Mouse (Mus musculus) lung, adult 18-20 months (tissue): Measurements from ENCODE around the gene Slc25a35.
"Not testable (repeated sequence)": the region's sequence is repeated elsewhere in the genome, so short reads cannot be mapped to it uniquely, and the experiment has no call there.

Experiments used
- DNase-seq, 2 experiments: peaks; one replicate each; pipeline ENCODE4 v3.0.0; 2022; ENCODE audit warnings: mixed read lengths in 2 of 2

The Slc25a35 gene

DNA sequence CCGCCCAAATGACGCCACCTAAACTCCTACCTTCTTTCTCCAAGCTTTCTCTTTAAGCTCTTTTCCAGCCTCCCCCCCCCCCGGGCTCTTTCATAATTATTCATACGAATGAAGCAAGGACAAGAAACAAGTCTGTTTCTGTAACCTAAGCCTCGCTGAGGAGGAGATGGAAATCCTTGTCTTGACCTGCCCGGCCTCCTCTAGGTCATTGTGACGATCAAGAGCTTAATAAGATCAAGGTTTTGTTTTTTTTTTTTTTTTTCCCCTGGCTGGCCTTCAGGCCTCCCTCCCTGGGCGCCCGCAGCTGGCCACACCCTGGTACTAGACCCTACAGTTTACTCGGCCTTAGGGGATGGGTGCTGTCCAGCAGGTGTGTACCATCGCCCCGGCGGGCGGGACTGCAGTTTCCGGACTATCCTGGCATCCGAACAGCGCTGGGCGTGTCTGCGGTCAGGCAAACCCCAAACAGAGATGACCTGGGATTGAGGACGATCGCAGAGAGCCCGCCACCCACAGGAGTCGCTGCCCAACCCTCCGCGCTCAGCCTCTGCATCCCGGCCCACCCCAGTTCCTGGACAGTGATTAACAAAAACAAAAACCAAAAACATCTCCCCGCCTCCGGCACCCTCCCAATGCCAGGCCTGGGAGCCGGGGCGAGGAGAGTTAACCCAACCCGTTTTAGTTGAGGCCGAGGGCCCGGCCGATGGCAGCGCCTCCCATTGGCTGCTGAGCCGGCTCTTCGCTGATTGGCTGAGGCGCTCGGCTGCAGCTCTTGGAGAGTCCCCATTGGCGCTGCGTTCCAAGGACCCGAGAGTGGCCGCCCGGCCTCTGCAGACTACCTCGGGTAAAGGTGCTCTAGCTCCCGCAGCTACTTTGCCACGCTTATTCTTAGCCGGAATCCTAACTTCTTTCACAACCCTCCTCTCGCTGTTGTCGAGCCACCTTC, at the start of gene Slc25a35:
TSS of gene Slc25a35 (plus strand) at position 795 of the 946 bp plus-strand sequence.
- DNase-seq: peak; percentile 94 to 95

DNA sequence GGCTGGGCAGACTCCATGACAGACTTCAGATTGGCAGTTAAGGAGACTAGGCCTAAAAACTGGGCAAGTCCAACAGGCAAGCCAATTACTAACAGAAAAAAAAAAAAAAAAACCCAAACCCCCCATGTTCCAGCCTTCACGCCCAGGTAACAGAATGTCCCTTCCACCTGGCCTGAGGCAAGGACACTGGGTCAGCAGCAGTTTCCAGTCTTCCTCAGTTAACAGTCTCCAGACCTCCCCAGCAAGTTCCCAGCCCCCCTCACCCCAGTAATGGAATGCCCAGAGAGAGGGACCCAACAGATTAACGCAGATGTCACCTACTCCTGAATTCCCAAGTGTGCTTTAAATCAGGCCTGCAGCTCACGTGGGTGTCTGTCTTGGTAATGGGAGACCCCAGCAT, 44.7 kb upstream of the Slc25a35 start:
- DNase-seq: no peak

DNA sequence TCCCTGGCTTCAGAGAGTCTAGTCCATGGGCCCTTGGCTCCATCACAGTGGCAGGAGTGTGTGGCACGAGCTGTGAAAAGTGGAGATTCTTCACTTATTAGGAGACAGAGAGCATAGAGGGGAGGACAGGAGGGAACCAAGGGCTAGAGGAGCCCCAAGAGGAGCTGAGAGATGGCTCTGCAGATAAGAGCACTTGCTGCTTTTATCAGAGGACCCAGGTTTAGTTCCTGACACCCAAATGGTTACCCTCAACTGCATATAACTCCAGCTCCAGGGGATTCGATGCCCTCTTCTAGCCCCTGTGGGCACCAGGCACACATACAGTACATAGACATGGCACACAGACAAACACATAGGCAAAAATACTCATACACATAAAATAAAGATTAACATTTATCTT, 43.2 kb upstream of the Slc25a35 start:
- DNase-seq: no peak

DNA sequence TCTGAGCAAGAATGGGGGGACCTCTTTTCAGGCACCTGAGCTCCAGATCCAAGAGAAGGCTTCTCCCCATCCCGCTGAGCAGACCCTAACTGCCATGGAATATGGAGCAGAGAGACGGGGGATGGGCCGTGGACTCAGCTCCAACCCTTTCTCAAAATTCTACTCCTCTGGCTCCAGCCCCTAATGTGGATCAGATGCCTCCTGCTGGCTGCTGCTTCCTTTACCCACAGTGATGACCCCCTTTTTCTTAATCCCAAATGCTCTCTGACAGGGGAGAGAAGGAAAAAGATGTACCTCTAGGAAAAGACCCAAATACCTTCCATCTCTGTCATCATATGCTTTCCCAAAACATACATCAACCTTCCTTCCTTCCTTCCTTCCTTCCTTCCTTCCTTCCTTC, 41.0 kb upstream of the Slc25a35 start, which contains the start of gene Odf4:
TSS of gene Odf4 (minus strand) at position 101 of the 400 bp plus-strand sequence.
- DNase-seq: no peak

DNA sequence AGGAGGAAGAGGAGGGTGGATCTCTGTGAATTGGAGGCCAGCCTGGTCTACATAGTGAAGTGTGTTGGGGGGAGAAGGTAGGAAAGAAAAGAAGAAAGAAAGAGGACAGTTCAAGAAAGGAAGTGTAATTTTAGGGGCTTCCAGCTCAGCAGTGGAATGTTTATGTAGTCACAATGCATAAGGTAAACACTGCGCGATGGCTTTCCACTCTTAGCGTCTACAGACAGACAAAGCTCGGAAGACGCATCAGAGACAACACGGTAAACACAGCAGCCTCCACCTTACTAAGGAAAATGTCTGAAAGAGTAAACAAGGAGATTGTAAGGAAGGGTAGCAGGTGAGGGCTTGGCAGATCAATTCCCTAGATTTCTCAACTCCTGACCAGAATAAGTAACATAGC, 38.0 kb upstream of the Slc25a35 start:
- no peak for DNase-seq

DNA sequence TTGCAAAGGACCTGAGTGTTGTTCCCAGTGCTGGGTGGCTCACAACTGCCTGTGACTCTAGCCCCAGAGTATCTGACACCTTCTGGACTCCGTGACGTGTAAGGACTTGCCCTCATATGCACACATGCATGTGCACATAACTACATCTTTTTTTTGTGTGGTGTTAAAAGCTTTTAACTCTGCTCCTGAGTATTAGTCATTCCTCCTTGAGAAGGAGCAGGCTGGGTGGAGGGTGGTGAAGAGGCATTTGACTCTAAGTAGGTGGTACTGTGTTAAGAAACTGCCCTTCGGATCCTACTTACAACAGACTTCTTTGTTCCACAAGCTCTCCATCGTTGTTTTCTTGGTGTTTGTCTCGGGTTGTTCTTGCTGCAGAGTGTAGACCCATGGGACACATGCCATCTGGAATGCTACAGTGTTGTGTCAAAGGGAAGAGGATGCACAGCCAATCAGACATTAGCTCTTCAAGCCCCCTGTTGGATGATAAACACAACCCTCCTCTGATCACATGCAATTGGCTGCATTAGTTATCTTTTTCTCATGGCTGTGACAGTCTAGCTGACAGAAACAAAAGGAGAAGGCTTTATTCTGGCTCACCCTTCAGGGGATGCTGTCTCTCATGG, 33.9 kb upstream of the Slc25a35 start:
- DNase-seq: no peak

DNA sequence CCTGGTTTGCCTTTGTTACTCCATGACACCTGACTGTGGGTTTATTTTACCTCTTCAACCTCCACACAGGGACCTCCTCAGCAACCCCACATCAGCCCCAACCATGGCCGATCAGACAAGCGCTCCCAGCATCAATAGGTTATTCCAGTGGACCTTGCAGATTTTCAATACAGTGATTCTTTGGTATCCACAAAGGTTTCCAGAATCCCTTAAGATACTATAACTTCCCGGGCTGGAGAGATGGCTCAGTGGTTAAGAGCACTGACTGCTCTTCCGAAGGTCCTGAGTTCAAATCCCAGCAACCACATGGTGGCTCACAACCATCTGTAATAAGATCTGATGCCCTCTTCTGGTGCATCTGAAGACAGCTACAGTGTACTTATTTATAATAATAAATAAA, 31.0 kb upstream of the Slc25a35 start:
- DNase-seq: not testable (repeated sequence)

DNA sequence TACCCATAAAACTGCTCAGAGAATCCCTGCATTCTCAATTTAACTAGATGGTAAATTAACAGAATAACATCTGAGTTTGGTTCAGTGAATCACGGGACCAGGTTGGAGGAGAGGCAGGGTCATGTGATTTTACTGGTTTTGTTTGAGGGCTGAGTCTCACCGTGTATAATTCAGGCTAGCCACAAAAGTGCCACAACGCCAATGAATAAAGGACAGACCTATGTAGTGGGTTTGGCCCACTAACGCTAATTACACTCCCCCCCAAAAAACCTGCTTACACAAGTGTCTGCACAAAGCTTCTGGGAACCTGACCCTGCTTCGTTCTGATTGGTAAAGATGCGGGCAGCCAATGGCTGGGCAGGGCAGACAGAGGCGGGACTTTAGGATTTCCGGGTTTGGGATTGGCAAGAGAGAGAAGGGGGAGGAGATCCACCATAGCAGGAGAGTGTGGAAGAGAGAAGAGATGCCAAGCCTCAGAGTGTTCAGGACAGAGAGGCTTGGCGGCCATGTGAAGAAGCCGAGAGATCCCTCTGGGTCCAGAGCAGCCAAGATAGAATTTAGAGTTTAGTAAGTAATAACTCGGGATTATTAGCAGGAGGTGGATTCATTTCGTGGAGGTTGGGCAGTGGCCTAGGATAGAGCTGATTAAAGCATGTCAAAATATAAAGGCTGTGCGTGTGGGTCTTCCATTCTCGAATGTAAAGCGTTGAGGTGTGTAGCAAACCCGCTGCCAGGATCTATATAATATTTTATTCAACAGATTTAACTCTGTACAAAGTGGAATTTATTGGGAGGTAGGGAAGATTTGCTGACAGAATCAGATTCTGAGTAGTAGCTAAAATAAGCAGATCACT, 28.3 kb upstream of the Slc25a35 start:
- peak; percentile 91 to 93 for DNase-seq

DNA sequence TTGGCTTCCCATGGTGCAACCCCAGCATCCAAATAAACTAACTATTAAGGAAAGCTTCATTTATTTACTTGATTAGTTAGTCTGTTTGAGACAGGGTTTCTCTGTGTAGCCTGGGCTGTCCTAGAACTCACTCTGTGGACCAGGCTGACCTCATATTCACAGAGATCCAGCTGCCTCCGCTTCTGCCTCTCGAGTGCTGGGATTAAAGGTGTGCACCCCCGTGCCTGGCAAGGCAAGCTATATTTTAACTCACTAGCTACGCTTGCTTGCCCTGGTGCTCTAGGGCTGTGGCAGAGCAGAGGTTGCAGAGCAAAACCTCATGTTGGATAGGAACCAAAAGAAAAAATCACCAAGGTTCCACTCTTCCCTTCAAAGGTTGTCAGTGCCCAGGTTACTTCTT, 27.4 kb upstream of the Slc25a35 start:
- DNase-seq: no peak

DNA sequence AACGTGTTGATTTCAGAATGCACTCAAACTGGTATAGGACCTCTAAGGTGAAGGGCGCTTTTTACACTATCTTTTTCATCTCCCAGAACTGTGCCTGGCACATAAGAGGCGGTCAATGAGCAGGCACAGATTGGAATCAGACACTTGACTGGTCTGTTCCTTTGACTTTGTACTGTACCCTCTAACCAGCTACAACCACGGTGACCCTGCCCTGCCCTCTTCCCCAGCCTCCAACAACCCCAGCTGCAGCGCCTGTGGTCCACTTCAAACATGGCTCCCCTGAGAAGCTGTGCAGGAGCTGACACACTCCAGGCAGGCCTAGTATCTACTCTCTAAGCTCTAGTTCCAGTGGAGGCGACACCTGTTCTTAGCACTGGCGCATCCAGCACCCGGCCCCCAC, 25.2 kb upstream of the Slc25a35 start:
- no peak for DNase-seq

DNA sequence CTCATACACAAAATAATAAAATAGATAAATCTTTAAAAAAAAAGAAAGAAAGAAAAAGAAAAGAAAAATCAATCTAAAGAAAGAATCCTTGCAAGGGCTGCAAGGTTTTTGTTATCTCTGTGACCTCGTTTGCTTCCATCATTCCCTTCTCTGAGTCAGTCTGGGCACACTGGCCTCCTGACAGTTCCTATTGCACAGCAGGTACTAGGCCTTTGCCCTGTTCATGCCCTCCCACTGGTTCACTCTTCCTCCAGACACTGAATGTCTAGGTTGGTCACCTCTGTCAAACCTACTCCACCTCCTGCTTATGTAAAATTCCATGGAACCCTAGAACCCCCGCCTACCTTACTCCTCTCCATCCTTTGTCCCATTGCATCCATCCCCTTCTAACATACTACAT, 22.7 kb upstream of the Slc25a35 start:
- no peak for DNase-seq

DNA sequence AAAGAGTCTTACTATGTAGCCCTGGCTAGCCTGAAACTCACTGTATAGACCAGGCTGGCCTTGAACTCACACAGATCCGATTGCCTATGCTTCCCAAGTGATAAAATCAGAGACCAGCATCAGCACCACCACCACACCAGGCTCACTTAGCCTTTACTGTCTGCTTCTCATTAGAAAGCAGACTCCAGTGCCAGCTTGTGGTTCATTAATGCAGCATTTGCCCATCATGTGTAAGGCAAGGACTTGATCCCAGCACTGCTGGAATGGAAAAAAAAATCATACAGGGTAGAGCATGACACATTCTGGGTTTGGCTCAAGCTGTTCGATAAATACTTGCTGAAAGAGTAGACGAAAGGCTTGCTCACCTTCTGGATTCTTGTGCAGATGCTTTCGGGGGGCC, 21.9 kb upstream of the Slc25a35 start:
- DNase-seq: no peak

DNA sequence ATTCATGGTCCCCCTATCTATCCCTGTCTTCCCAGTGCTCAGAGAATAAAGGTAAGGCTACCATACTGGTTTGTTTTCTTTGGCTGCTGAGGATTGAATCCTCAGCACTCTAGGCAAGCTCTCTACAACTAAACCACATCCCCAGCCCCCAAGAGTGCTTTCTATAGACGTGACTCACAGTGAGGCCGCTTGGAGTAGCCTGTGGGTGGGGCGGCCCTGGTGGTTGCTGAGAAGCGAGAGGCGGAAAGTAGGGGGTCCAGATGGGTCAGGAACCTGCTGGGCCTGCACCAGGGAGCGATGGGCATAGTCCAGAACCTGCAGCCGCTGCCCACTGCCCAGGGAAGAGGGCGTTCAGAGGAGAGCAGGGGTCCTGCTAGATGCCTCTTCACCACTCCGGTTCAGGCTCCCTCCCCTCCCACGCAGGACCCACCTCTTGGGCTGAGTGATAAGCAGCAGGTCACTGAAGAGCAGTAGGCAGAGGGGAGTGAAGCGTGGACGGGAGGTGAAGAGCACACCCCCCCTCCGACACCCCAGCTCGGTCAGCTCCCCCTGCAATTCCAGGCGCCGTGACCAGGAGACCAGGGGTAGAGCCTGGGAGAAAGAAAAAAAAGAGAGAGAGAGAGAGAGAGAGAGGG, 21.0 kb upstream of the Slc25a35 start:
- no peak for DNase-seq

DNA sequence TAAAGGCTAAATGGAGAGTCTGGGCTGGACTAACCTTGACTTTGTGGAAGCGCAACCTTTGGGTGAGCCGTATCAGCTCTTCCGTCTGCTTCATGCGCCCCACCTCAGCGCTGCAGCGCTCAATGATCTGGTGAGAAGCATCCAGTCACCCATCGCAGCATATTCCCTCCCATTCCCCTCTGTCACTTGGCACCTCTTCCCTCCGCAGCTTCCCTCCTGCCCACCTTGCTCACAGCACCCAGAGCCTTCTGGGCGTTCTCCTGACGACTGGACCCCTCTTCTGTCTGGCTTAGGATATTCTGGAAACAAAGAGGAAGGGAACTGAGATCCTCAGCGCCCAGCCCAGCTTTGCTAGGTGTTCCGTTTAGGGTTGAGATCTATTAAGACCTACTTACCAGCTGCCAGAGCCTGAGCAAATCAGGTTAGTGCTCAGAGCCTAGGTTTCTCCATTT, 20.4 kb upstream of the Slc25a35 start:
- DNase-seq: no peak

DNA sequence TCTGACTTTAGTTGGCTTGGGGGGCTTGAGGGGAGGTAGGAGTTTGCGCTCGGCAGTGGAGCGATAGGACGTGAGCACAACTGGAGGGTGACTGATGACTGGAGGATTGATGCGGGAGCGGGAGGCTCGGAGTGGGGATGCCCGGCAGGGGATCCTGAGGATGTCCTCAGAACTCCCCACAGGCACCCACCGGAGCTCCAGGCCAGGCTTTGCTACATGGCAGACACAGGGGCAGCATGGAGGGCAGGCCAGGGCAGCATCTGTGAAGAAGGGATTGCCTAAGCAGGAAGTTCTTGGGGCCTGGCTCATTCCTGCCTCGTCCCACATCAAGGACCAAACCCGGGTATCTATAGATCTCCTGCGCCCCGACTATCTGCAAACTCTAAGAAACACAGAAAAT, 14.0 kb upstream of the Slc25a35 start:
- DNase-seq: no peak

DNA sequence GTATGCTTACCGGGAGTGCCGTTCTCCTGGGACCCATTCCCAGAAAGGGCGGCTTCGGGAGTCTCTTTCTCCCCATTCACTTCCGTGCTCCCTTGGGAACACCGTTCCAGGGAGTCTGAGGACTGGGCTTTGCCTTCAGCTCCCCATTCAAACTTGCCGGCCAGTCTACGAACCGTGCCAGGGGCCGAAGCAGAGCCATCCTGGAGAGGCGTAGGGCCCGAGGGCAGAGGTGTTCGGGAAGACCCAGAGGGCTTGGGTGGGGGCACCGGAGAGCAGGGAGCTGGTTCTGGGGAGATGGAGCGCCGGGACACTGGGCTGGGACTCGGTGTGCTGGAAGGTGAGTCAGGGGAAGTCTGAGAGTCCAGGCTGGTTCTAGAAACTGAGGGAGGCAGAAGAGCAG, 13.5 kb upstream of the Slc25a35 start:
- no peak for DNase-seq

DNA sequence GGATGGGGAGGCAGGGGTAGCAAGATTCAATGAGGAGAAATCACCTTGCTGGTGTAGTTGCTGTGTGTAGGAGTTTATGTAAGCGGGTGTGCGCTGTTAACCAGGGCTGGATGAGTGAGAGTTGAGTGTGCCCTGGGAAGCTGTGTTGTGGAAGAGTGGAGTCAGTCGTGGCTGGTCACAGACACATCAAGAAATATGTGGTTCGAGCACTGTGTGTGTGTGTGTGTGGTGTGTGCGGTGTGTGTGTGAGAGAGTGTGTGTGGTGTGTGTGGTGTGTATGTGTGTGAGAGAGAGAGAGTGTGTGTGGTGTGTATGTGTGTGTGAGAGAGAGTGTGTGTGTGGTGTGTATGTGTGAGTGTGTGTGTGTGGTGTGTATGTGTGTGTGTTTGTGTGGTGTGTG, 12.5 kb upstream of the Slc25a35 start:
- no peak for DNase-seq

DNA sequence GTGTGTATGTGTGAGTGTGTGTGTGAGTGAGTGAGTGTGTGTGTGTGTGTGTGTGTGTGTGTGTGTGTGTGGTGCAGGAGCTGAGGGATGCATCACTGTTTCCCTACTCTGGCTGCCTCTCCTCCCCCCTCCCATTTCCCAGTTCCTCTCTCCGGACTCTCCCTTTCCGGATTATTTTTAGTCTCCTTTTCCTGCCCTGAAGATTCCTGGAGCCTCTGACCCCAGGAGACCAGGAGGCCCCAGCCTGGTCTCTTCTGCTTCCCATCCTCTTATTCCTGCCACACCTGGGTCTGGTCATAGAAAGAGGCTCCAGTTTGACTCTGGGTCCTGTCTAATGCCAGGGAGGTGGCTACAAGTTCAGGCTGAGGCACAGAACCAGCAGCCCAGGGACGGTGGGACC, 11.8 kb upstream of the Slc25a35 start:
- peak in 1 of 2 experiments; percentile 65 for DNase-seq

DNA sequence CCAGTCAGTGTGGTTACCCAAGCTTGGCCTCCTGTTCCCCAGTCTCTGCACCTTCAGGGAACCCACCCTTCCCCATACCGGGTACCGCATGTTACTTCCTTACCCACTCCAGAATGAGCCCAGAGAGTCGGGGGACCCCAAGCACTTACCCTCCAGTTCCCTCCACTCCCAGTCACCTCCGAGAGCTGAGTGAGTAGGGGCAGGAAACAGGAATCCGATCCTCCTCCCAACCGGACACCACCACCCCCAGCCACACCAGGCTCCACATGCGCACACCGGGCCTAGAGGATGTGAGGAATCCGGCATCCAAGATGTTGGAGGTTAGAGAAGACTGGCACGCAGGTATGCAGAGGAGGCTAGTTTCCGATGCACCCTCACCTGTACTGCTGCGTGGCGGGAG, 11.2 kb upstream of the Slc25a35 start:
- DNase-seq: peak; percentile 42 to 58

DNA sequence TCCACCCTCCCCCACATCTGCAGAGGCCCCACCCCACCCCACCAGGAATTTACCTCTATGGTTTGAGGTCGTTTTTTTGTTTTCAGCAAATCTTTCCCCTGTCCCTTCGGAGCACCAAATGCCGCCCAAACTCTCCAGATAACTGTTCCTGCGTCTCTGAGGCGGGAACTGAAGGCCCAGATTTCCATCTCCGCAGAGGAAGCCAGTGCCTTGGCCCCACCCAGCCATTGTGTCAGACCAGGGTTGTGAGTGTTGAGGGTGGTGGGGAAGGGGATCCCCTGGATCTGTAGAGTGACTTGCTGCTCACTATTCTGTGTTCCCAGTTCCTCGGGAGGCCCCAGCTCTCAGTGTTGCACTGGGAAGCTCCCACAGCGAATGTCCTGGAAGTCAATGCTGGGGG, 10.6 kb upstream of the Slc25a35 start, which contains the start of gene Arhgef15:
TSS of gene Arhgef15 (minus strand) at position 173 of the 400 bp plus-strand sequence.
- peak in 1 of 2 experiments; percentile 56 for DNase-seq

DNA sequence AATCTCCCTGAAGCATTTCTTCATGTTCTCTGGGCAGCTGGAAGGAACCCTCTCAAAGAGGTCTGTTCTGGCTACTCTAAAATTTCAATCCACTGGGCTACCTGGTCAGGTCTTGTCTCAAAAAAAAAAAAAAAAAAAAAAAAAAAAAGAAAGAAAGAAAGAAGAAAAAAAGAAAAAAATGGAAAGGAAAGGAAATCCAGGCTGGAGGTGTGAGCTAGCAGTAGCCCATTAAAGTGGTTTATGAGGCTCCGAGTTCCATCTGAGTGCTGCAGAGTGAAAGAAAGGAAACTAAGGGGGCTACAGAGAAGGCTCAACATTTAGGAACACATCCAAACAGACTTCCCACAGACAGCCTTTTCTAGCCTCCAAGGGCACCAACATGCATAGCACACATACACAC, 10.0 kb upstream of the Slc25a35 start:
- DNase-seq: no peak

DNA sequence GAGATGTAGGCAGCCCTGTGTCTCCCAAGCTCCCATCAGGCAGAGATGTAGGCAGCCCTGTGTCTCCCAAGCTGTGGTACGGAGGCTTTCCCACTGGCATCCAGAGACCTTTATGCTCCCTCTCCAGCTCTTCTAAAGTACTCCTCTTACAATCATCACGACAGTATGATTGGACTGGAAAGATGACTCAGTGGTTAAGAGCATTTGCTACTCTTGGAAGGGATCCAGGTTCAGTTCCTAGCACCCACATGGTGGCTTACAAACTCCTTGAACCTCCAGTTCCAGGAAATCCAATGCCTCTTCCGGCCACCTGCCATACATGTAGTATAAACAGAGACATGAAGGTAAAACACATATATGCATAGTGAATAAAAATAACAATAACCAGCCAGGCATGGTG, 6.3 kb upstream of the Slc25a35 start:
- DNase-seq: no peak
